Mouse (Mus musculus) brown adipose tissue, adult 24 weeks (tissue): ENCODE results near the gene Metap1d. TPM values are rescaled to one million over a fixed set of nuclear protein-coding genes. Genes with fewer than 3 reads are reported as not detected.

Experiments used
- H3K27ac ChIP-seq: fragments of 200-500 bp; replicated peaks from 2 replicates; pipeline ENCODE4 v1.5.1; 2012; ENCODE audit warnings: low read depth, mild to moderate bottlenecking, low read length
- H3K4me1 ChIP-seq: fragments of 200-500 bp; 2 replicates; pipeline ENCODE4 v1.6.1; 2012; ENCODE audit warnings: low read length, mixed read lengths; ENCODE audit not compliant: control insufficient read depth, insufficient read depth, insufficient read length
- H3K4me3 ChIP-seq: fragments of 200-500 bp; 2 replicates; pipeline ENCODE4 v1.5.1; 2012; ENCODE audit warnings: low read depth, mild to moderate bottlenecking, low read length, moderate library complexity; ENCODE audit not compliant: insufficient read depth
- polyA plus RNA-seq: library from polyadenylated mRNA; stranded (reverse); fragments of >200 nt; gene quantifications from 2 replicates; pipeline ENCODE4 v1.2.4, GENCODE M21; 2012; ENCODE audit not compliant: missing spikeins, insufficient read depth, insufficient read length

The Metap1d gene
- polyA plus RNA-seq, 1 experiment, result 44.0 TPM

GRCm38 (mm10) chr2:71493161-71493683, 40.1 kb downstream of the Metap1d start:
- no peak overlapping the region for H3K27ac ChIP-seq
- no peaks in the 10 kb centered on the region for H3K4me1 ChIP-seq
- H3K4me3 ChIP-seq, result no peak overlapping the region

- no peak overlapping the region for H3K4me3 ChIP-seq
- H3K4me1 ChIP-seq, result no peaks in the 10 kb centered on the region
- H3K27ac ChIP-seq, result no peak overlapping the region
These were observed 41.4 kb downstream of the Metap1d start for GRCm38 (mm10) chr2:71494503-71494902.

GRCm38 (mm10) chr2:71494971-71495370, 41.9 kb downstream of the Metap1d start:
- Histone ChIP-seq H3K27ac (no peak overlapping the region), H3K4me3 (no peak overlapping the region), H3K4me1 (no peaks in the 10 kb centered on the region)

GRCm38 (mm10) chr2:71497175-71497574, 44.1 kb downstream of the Metap1d start:
- Histone ChIP-seq H3K27ac (no peak overlapping the region), H3K4me1 (no peaks in the 10 kb centered on the region), H3K4me3 (no peak overlapping the region)

GRCm38 (mm10) chr2:71499276-71500230, 46.5 kb downstream of the Metap1d start:
- Histone ChIP-seq H3K4me3 (no peak overlapping the region), H3K4me1 (no peaks in the 10 kb centered on the region), H3K27ac (no peak overlapping the region)

- Histone ChIP-seq H3K4me1 (no peaks in the 10 kb centered on the region), H3K4me3 (no peak overlapping the region), H3K27ac (no peak overlapping the region)
These were observed 51.8 kb downstream of the Metap1d start for GRCm38 (mm10) chr2:71504852-71505251.

GRCm38 (mm10) chr2:71511209-71511608, 58.1 kb downstream of the Metap1d start:
- H3K27ac ChIP-seq, result no peak overlapping the region
- H3K4me1 ChIP-seq, result no peaks in the 10 kb centered on the region
- H3K4me3 ChIP-seq, result no peak overlapping the region

GRCm38 (mm10) chr2:71512326-71512725, 59.2 kb downstream of the Metap1d start:
- Histone ChIP-seq H3K27ac (no peak overlapping the region), H3K4me1 (no peaks in the 10 kb centered on the region), H3K4me3 (no peak overlapping the region)

GRCm38 (mm10) chr2:71516995-71517394, 63.9 kb downstream of the Metap1d start:
- Histone ChIP-seq H3K27ac (no peak overlapping the region), H3K4me1 (no peaks in the 10 kb centered on the region), H3K4me3 (no peak overlapping the region)

GRCm38 (mm10) chr2:71517466-71518099, 64.5 kb downstream of the Metap1d start:
- no peak overlapping the region for H3K4me3 ChIP-seq
- H3K4me1 ChIP-seq, result no peaks in the 10 kb centered on the region
- H3K27ac ChIP-seq, result no peak overlapping the region

- no peaks in the 10 kb centered on the region for H3K4me1 ChIP-seq
- H3K27ac ChIP-seq, result no peak overlapping the region
- H3K4me3 ChIP-seq, result no peak overlapping the region
These were observed 69.8 kb downstream of the Metap1d start for GRCm38 (mm10) chr2:71522871-71523270.

GRCm38 (mm10) chr2:71523431-71523830, 70.4 kb downstream of the Metap1d start:
- Histone ChIP-seq H3K4me1 (no peaks in the 10 kb centered on the region), H3K4me3 (no peak overlapping the region), H3K27ac (no peak overlapping the region)

- no peak overlapping the region for H3K27ac ChIP-seq
- no peak overlapping the region for H3K4me3 ChIP-seq
- H3K4me1 ChIP-seq, result peaks cover under 1% of the 10 kb centered on the region; the same call in 1 of the 2 replicates
These were observed 71.7 kb downstream of the Metap1d start for GRCm38 (mm10) chr2:71524763-71525162.

GRCm38 (mm10) chr2:71526595-71527322, 73.7 kb downstream of the Metap1d start:
- H3K4me3 ChIP-seq, result no peak overlapping the region
- no peak overlapping the region for H3K27ac ChIP-seq
- peaks cover 9% of the 10 kb centered on the region; the same call in 1 of the 2 replicates for H3K4me1 ChIP-seq
